31 mouse cellular contexts compared by ENCODE assay signal in genomic region chr13:52273502-52274246, GRCm38 (mm10).
DNase-seq lines count a peak whose midpoint lies in the region; ATAC-seq lines count a peak whose summit lies in the region.
"Had no signal": no experiment of that assay in that cellular context is flagged by ENCODE, and none has a peak within 500 bp of the region (broad histone marks: within the 10 kb centered on the region; RNA-seq: fewer than 3 reads in every experiment).

No protein-coding gene starts in this region.

- peak; percentile 53 to 67 for DNase-seq in left cerebral cortex, adult 18-20 months (ENCODE audit: low spot score in 2 of 2)
- DNase-seq in left cerebral cortex, postnatal 4 days = no peak
- DNase-seq in frontal cortex, postnatal 14 days (ENCODE audit: low spot score in 2 of 2) = peak; percentile 30 to 42
- peak; percentile 65 to 72 for DNase-seq in left cerebral cortex, postnatal 36 days (ENCODE audit: low spot score in 2 of 2)
- DNase-seq in right cerebral cortex, postnatal 36 days (ENCODE audit: low spot score in 2 of 2) = peak; percentile 45 to 70
- no peak for DNase-seq in cerebellum, postnatal 14 days
- DNase-seq: adrenal gland, postnatal 25 days; cerebellum, adult 18-20 months; cerebellum, postnatal 25 days; forebrain, postnatal 0 days; gastrocnemius, postnatal 36 days; heart, adult 2 months; kidney, adult 18-20 months; kidney, postnatal 25 days; liver, embryonic 13.5 days; lung, adult 18-20 months; lung, postnatal 4 days had no signal

- H3K9ac ChIP-seq in heart, embryonic 11.5 days (ENCODE audit: low read depth, low read length) = no peak overlapping the region
- H3K9ac ChIP-seq: embryonic facial prominence, embryonic 15.5 days; forebrain, embryonic 12.5 days; forebrain, postnatal 0 days; kidney, embryonic 15.5 days; limb, embryonic 15.5 days; liver, embryonic 13.5 days; midbrain, embryonic 12.5 days; neural tube, embryonic 13.5 days had no signal

- no peak overlapping the region for H3K4me3 ChIP-seq in heart, embryonic 11.5 days (ENCODE audit: low read depth, low read length)
- H3K4me3 ChIP-seq: embryonic facial prominence, embryonic 10.5 days; embryonic facial prominence, embryonic 15.5 days; forebrain, embryonic 12.5 days; heart, adult 2 months; kidney, embryonic 15.5 days; layer of hippocampus, adult 2 months; limb, embryonic 10.5 days; limb, embryonic 15.5 days; liver, embryonic 13.5 days; megakaryocyte, embryonic 14.5 days; midbrain, embryonic 12.5 days; neural tube, embryonic 13.5 days had no signal

- no peak overlapping the region for H3K27ac ChIP-seq in heart, embryonic 11.5 days (ENCODE audit: low read depth, low read length)
- H3K27ac ChIP-seq: embryonic facial prominence, embryonic 10.5 days; embryonic facial prominence, embryonic 15.5 days; forebrain, embryonic 12.5 days; heart, adult 2 months; kidney, embryonic 15.5 days; layer of hippocampus, adult 2 months; limb, embryonic 10.5 days; limb, embryonic 15.5 days; liver, embryonic 13.5 days; midbrain, embryonic 12.5 days; neural tube, embryonic 13.5 days had no signal

- no peak for ATAC-seq in heart, embryonic 11.5 days (replicated peaks; ENCODE audit: insufficient number of reproducible peaks, low FRiP score, low TSS enrichment)
- ATAC-seq: CD4-positive, CD25-positive, alpha-beta regulatory T cell, adult 4 months; forebrain, postnatal 0 days; hindbrain, embryonic 16.5 days; lung, postnatal 0 days had no signal

- 82% methylated on average over 19 of the region's 19 CpGs for WGBS in heart, embryonic 11.5 days (ENCODE audit: insufficient replicate concordance)

- H3K36me3 ChIP-seq in heart, embryonic 11.5 days (ENCODE audit: control insufficient read depth, insufficient read depth, low read length) = no peaks in the 10 kb centered on the region
- H3K36me3 ChIP-seq: embryonic facial prominence, embryonic 10.5 days; embryonic facial prominence, embryonic 15.5 days; forebrain, embryonic 12.5 days; kidney, embryonic 15.5 days; limb, embryonic 10.5 days; limb, embryonic 15.5 days; liver, embryonic 13.5 days; midbrain, embryonic 12.5 days; neural tube, embryonic 13.5 days had no signal

- no peak overlapping the region for H3K4me2 ChIP-seq in heart, embryonic 11.5 days
- H3K4me2 ChIP-seq: embryonic facial prominence, embryonic 15.5 days; forebrain, embryonic 12.5 days; kidney, embryonic 15.5 days; limb, embryonic 15.5 days; liver, embryonic 13.5 days; midbrain, embryonic 12.5 days; neural tube, embryonic 13.5 days had no signal

- no peaks in the 10 kb centered on the region for H3K27me3 ChIP-seq in heart, embryonic 11.5 days (ENCODE audit: control insufficient read depth, insufficient read depth, low read length)
- H3K27me3 ChIP-seq: embryonic facial prominence, embryonic 15.5 days; limb, embryonic 15.5 days; liver, embryonic 13.5 days had no signal

- H3K4me1 ChIP-seq in heart, embryonic 11.5 days (ENCODE audit: control insufficient read depth, insufficient read depth, low read length) = 0 out of 2 replicates have a peak, but pooled peaks cover 6% of the 10 kb centered on the region
- H3K4me1 ChIP-seq: embryonic facial prominence, embryonic 15.5 days; limb, embryonic 15.5 days; liver, embryonic 13.5 days had no signal

- H3K9me3 ChIP-seq in heart, embryonic 11.5 days (replicated peaks; ENCODE audit: control insufficient read depth, low read length) = no peaks in the 10 kb centered on the region
- H3K9me3 ChIP-seq: embryonic facial prominence, embryonic 10.5 days; embryonic facial prominence, embryonic 15.5 days; forebrain, embryonic 12.5 days; kidney, embryonic 15.5 days; limb, embryonic 10.5 days; limb, embryonic 15.5 days; liver, embryonic 13.5 days; midbrain, embryonic 12.5 days; neural tube, embryonic 13.5 days had no signal

- intact Hi-C loops in left cerebral cortex, postnatal 4 days (cut with DNase I) = loop anchor here (5.0 to 10.0 kb wide), 2 partner anchors 106 to 161 kb away; no protein-coding TSS in a partner anchor
- intact Hi-C loops in left cerebral cortex, postnatal 36 days (cut with DNase I) = loop anchor here (2.0 kb wide), 1 partner anchor 257 kb away; the partner anchor contains the start of gene Diras2

Comparison
In these comparisons a context has a peak if more than half of its experiments do, and no peak if none do; other contexts are left out.
1. DNase-seq: peak in left cerebral cortex, adult 18-20 months (2 of 2), frontal cortex, postnatal 14 days (2 of 2), left cerebral cortex, postnatal 36 days (2 of 2) and right cerebral cortex, postnatal 36 days (2 of 2); none in left cerebral cortex, postnatal 4 days (single experiment) and cerebellum, postnatal 14 days (0 of 2).